Mouse (Mus musculus) E14TG2a.4 (cell line): ENCODE measurements around the gene Hoxc4.

Experiments used
- CTCF ChIP-seq: conservative IDR thresholded peaks from 2 replicates; pipeline ENCODE4 v1.5.1; 2014; ENCODE audit warnings: low read length
- NANOG ChIP-seq: IDR thresholded peaks from 2 replicates; pipeline ENCODE4 v1.6.1; 2014; ENCODE audit warnings: borderline replicate concordance, low read length, mixed read lengths
- POU5F1 ChIP-seq: IDR thresholded peaks from 2 replicates; pipeline ENCODE4 v1.6.1; 2014; ENCODE audit warnings: low read length, borderline replicate concordance

- no peak for TF ChIP-seq CTCF
- no peak for TF ChIP-seq POU5F1
- TF ChIP-seq NANOG, result no peak
Observed at GRCm38 (mm10) chr15:103000501-103000901, 18.2 kb upstream of the Hoxc4 start.
